Mouse (Mus musculus) forebrain, embryonic 15.5 days (tissue): Measurements from ENCODE around the gene Chst3. TPM values are rescaled to one million over a fixed set of nuclear protein-coding genes. Genes with fewer than 3 reads are reported as not detected.
"Not testable (repeated sequence)": the region's sequence is repeated elsewhere in the genome, so short reads cannot be mapped to it uniquely, and the experiment has no call there.

Experiments used
- ATAC-seq: fragments of 200-750 bp; cut with Nextera tagmentation; replicated peaks from 2 replicates; pipeline ENCODE4 v1.8.0; 2017; ENCODE audit warnings: mild to moderate bottlenecking, moderate TSS enrichment, moderate library complexity
- H3K27ac ChIP-seq: fragments of 300-500 bp; sonication (generic); replicated peaks from 2 replicates; pipeline ENCODE4 v1.5.1; 2015; ENCODE audit warnings: mild to moderate bottlenecking, inconsistent platforms
- H3K27me3 ChIP-seq: fragments of 300-500 bp; sonication (generic); 2 replicates; pipeline ENCODE4 v1.6.1; 2015; ENCODE audit warnings: inconsistent platforms
- H3K36me3 ChIP-seq: fragments of 300-500 bp; sonication (generic); 2 replicates; pipeline ENCODE4 v1.6.1; 2015; ENCODE audit warnings: mild to moderate bottlenecking, inconsistent platforms
- H3K4me1 ChIP-seq: fragments of 300-500 bp; sonication (generic); 2 replicates; pipeline ENCODE4 v1.6.1; 2015; ENCODE audit warnings: inconsistent platforms
- H3K4me2 ChIP-seq: fragments of 300-500 bp; sonication (generic); replicated peaks from 2 replicates; pipeline ENCODE4 v1.6.1; 2015; ENCODE audit warnings: mild to moderate bottlenecking, inconsistent platforms
- H3K4me3 ChIP-seq: fragments of 300-500 bp; sonication (generic); 2 replicates; pipeline ENCODE4 v1.5.1; 2015; ENCODE audit warnings: mild to moderate bottlenecking, inconsistent platforms
- H3K9ac ChIP-seq: fragments of 300-500 bp; sonication (generic); replicated peaks from 2 replicates; pipeline ENCODE4 v1.6.1; 2015; ENCODE audit warnings: mild to moderate bottlenecking, inconsistent platforms
- H3K9me3 ChIP-seq: fragments of 300-500 bp; sonication (generic); 2 replicates; pipeline ENCODE4 v1.6.1; 2016; ENCODE audit warnings: inconsistent platforms
- WGBS: fragments of 180-500 bp; shearing (Covaris S2); methylation state at CpG from one replicate; pipeline ENCODE4 v1.1.7; 2015; ENCODE audit warnings: mixed read lengths; 5-methylcytosine and 5-hydroxymethylcytosine counted together
- polyA plus RNA-seq: library from polyadenylated mRNA; unstranded; fragments of >200 nt; fragmentation: Nextera tagmentation; extraction: Ambion mirVana; gene quantifications from 2 replicates; pipeline ENCODE4 v1.2.1, GENCODE M21; 2015

Gene Chst3
- polyA plus RNA-seq, 1 experiment from 2014 or later = 1.2 TPM

- Histone ChIP-seq H3K4me1 (no peaks in the 10 kb centered on the region), H3K4me2 (no peak overlapping the region), H3K27me3 (no peaks in the 10 kb centered on the region), H3K9ac (no peak overlapping the region), H3K36me3 (no peaks in the 10 kb centered on the region), H3K4me3 (no peak overlapping the region), H3K9me3 (no peaks in the 10 kb centered on the region), H3K27ac (no peak overlapping the region)
- ATAC-seq = no peak
- WGBS = 93% methylated on average over 6 of the region's 6 CpGs
Observed at GRCm38 (mm10) chr10:60162973-60163255, 56.1 kb downstream of the Chst3 start.

DNA sequence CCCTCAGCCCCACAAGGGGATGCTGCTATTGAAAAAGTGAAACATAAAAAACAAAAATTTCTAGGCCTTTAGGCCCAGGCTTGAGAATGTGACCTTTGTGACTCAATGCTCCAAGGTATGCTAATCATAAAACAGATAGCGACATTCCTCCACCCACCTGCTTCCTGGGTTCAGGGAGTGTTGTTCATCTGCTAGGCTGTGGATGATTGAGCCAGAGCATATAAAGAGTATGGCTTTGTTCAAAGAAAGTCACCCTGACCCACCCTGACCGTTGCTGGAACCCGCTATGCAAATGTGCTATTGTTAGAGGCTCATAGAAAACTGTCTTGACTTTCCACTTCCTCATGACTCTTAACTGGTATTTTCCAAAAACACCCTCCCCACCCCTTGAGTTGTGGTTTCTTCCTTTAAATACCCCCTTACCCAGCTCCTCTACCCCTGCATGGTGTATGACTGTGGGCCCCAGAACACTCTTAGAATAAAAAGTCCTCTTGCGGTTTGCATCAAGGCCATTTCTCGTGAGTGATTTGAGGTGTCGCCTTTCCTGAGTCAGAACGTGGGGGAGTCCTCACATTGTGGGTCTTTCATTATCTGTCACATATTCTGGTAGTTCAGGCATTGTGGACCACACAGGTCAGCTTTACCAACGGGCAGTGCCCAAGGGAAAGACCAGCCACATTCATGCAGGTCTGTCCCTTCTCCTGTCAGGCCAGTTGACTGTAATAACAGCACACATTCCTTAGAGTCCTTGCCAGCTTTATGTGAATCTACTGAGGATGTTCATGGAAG lies 56.7 kb downstream of the Chst3 start:
- not testable (repeated sequence) for H3K27ac ChIP-seq, H3K9me3 ChIP-seq, H3K9ac ChIP-seq, H3K36me3 ChIP-seq, H3K4me2 ChIP-seq, ATAC-seq, H3K4me1 ChIP-seq, H3K4me3 ChIP-seq, H3K27me3 ChIP-seq
- 86% methylated on average over 8 of the region's 8 CpGs for WGBS

- H3K27ac ChIP-seq, H3K4me1 ChIP-seq, H3K9ac ChIP-seq, H3K4me3 ChIP-seq, H3K36me3 ChIP-seq, H3K9me3 ChIP-seq, H3K4me2 ChIP-seq, H3K27me3 ChIP-seq, ATAC-seq: not testable (repeated sequence)
- WGBS = 65% methylated on average over 3 of the region's 3 CpGs
Observed at GRCm38 (mm10) chr10:60161397-60161796, 57.7 kb downstream of the Chst3 start.

- no peak for ATAC-seq
- 87% methylated on average over 3 of the region's 3 CpGs for WGBS
Observed at GRCm38 (mm10) chr10:60158144-60158543, 60.9 kb downstream of the Chst3 start.

DNA sequence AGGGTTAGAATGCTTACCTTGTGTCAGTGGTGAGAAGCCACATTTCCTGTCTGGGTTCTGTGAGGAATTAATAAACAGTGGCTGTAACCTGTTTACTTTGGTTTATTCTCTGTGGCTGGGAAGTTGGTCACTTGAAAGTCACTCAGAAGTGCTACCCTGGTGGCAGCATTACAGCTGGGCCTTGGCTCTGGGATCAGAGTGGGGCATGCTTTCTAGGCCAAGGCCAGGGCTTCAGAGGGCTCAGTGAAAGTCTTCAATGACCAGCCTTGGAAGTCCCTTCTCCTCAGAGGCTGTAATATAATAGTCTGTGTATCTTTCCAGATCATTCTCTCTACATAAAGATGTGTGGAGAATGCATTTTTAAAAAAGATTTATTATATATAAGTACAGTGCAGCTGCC lies 63.0 kb downstream of the Chst3 start:
- Histone ChIP-seq H3K27me3 (no peaks in the 10 kb centered on the region), H3K9me3 (no peaks in the 10 kb centered on the region), H3K27ac (no peak overlapping the region), H3K4me1 (no peaks in the 10 kb centered on the region), H3K9ac (no peak overlapping the region), H3K4me2 (no peak overlapping the region), H3K4me3 (no peak overlapping the region), H3K36me3 (no peaks in the 10 kb centered on the region)
- ATAC-seq = no peak

More at GRCm38 (mm10) chr10:60158144-60158543, 60.9 kb downstream of the Chst3 start:
- Histone ChIP-seq H3K36me3 (no peaks in the 10 kb centered on the region), H3K4me1 (no peaks in the 10 kb centered on the region), H3K4me2 (no peak overlapping the region), H3K27me3 (no peaks in the 10 kb centered on the region), H3K4me3 (no peak overlapping the region), H3K9me3 (no peaks in the 10 kb centered on the region), H3K9ac (no peak overlapping the region), H3K27ac (no peak overlapping the region)

- no peak overlapping the region for H3K4me3 ChIP-seq
- no peak overlapping the region for H3K4me2 ChIP-seq
- no peak overlapping the region for H3K27ac ChIP-seq
- H3K4me1 ChIP-seq = no peaks in the 10 kb centered on the region
- no peaks in the 10 kb centered on the region for H3K9me3 ChIP-seq
- WGBS = 54% methylated on average over 6 of the region's 6 CpGs
- H3K9ac ChIP-seq = no peak overlapping the region
- no peaks in the 10 kb centered on the region for H3K27me3 ChIP-seq
- no peaks in the 10 kb centered on the region for H3K36me3 ChIP-seq
- ATAC-seq = no peak
Observed at GRCm38 (mm10) chr10:60151107-60151663, 67.9 kb downstream of the Chst3 start.

- Histone ChIP-seq H3K4me2 (no peak overlapping the region), H3K4me3 (no peak overlapping the region), H3K36me3 (no peaks in the 10 kb centered on the region), H3K9ac (no peak overlapping the region), H3K9me3 (no peaks in the 10 kb centered on the region), H3K27ac (no peak overlapping the region), H3K27me3 (no peaks in the 10 kb centered on the region), H3K4me1 (no peaks in the 10 kb centered on the region)
- 3% methylated on average over 5 of the region's 5 CpGs for WGBS
- peak; percentile 58; the same call in 1 of the 2 replicates for ATAC-seq
Observed at GRCm38 (mm10) chr10:60148087-60148486, 71.0 kb downstream of the Chst3 start.

GRCm38 (mm10) chr10:60147510-60148047 lies 71.5 kb downstream of the Chst3 start:
- ATAC-seq, H3K9me3 ChIP-seq, H3K27me3 ChIP-seq, H3K36me3 ChIP-seq, H3K4me1 ChIP-seq, H3K4me3 ChIP-seq, H3K27ac ChIP-seq, H3K9ac ChIP-seq, H3K4me2 ChIP-seq: not testable (repeated sequence)
- WGBS = 68% methylated on average over 10 of the region's 10 CpGs

GRCm38 (mm10) chr10:60141656-60142160 lies 77.4 kb downstream of the Chst3 start:
- ATAC-seq = no peak
- 89% methylated on average over 2 of the region's 3 CpGs for WGBS

DNA sequence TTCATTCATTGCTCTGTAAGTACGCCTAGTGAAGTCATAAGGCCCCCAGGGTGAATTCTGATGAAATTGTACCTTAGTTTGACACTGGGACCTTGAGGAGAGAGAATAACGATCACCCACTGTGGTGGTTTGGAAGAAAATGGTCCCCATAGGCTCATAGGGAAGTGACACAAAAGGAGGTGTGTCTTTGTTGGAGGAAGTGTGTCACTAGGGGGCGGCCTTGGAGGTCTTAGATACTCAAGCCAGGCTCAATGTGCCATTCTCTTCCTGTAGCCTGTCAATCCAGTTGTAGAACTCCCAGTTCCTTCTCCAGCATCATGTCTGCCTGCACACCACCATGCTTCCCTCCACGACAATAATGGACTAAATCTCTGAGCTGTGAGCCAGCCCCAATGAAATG lies 78.3 kb downstream of the Chst3 start:
- H3K4me1 ChIP-seq = no peaks in the 10 kb centered on the region
- H3K9me3 ChIP-seq = no peaks in the 10 kb centered on the region
- H3K36me3 ChIP-seq = no peaks in the 10 kb centered on the region
- no peak overlapping the region for H3K9ac ChIP-seq
- no peak for ATAC-seq
- 82% methylated on average over 4 of the region's 4 CpGs for WGBS
- no peaks in the 10 kb centered on the region for H3K27me3 ChIP-seq
- H3K27ac ChIP-seq = no peak overlapping the region
- H3K4me3 ChIP-seq = no peak overlapping the region
- H3K4me2 ChIP-seq = no peak overlapping the region

More at GRCm38 (mm10) chr10:60141656-60142160, 77.4 kb downstream of the Chst3 start:
- Histone ChIP-seq H3K36me3 (no peaks in the 10 kb centered on the region), H3K9me3 (no peaks in the 10 kb centered on the region), H3K27ac (no peak overlapping the region), H3K4me2 (no peak overlapping the region), H3K4me3 (no peak overlapping the region), H3K9ac (no peak overlapping the region), H3K27me3 (no peaks in the 10 kb centered on the region), H3K4me1 (no peaks in the 10 kb centered on the region)

GRCm38 (mm10) chr10:60138680-60139079 lies 80.4 kb downstream of the Chst3 start:
- H3K9ac ChIP-seq = no peak overlapping the region
- no peak overlapping the region for H3K27ac ChIP-seq
- no peaks in the 10 kb centered on the region for H3K4me1 ChIP-seq
- no peaks in the 10 kb centered on the region for H3K9me3 ChIP-seq
- no peak overlapping the region for H3K4me3 ChIP-seq
- H3K36me3 ChIP-seq = no peaks in the 10 kb centered on the region
- no peak overlapping the region for H3K4me2 ChIP-seq
- H3K27me3 ChIP-seq = no peaks in the 10 kb centered on the region
- ATAC-seq = no peak
- 94% methylated on average over 5 of the region's 5 CpGs for WGBS

- Histone ChIP-seq H3K27me3 (no peaks in the 10 kb centered on the region), H3K9ac (no peak overlapping the region), H3K9me3 (no peaks in the 10 kb centered on the region), H3K36me3 (no peaks in the 10 kb centered on the region), H3K4me1 (no peaks in the 10 kb centered on the region), H3K27ac (no peak overlapping the region), H3K4me3 (no peak overlapping the region), H3K4me2 (no peak overlapping the region)
- ATAC-seq = no peak
- 76% methylated on average over 7 of the region's 7 CpGs for WGBS
Observed at GRCm38 (mm10) chr10:60136935-60137334, 82.1 kb downstream of the Chst3 start.
